Mouse (Mus musculus): ENCODE measurements around the gene Xylt1.

- no peak for TF ChIP-seq CTCF (IDR thresholded peaks at IDR 0.05; ENCODE audit: borderline replicate concordance, control insufficient read depth, extremely low read depth, insufficient read depth, low read length, poor library complexity)
- TF ChIP-seq POLR2A (IDR thresholded peaks at IDR 0.05; ENCODE audit: control insufficient read depth, extremely low read depth, insufficient read depth, low read length, poor library complexity), result no peak
Observed at GRCm38 (mm10) chr7:117449605-117450004, 68.8 kb downstream of the Xylt1 start.

All from thymus, adult 2 months (tissue).